Mouse (Mus musculus): ENCODE measurements around the gene Il9r. TPM values are rescaled to one million over a fixed set of nuclear protein-coding genes. Genes with fewer than 3 reads are reported as not detected.

Il9r gene
- total and polyA plus RNA-seq, 3 experiments, result 2.3 to 5.7 (median 4.0) TPM

DNA sequence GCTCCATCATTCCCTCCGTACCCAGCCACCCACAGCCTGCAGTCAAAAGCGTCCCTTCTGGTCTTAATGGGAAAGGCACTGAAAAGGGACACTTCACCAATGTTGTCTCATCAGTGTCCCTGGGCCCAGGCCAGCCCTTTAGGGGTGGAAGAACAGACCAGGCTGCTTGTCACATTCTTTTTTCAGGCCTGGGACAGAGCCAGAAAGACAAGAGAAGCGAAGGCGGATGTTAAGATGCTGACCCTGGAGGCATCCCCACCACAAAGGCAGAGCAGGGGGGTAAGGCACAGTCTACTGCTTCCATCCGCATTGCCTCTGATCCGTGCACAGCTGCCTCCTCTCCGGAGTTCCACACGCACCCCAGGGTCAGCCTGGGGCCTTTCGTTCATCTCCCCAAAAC is 10.0 kb downstream of the Il9r start:
- peaks cover 49% of the 10 kb centered on the region for H3K36me3 ChIP-seq (replicated peaks)
- peaks cover 33% of the 10 kb centered on the region for H3K27me3 ChIP-seq (ENCODE audit: insufficient read depth, low read length)
- TF ChIP-seq GATA1 (IDR thresholded peaks at IDR 0.05; ENCODE audit: borderline replicate concordance, low read length), result no peak
- no peak for TF ChIP-seq TAL1 (conservative IDR thresholded peaks at IDR 0.05; ENCODE audit: low read depth, low read length)
- no peak for TF ChIP-seq GATA2 (IDR thresholded peaks at IDR 0.05; ENCODE audit: borderline replicate concordance, low read depth, low read length)
- no peak for TF ChIP-seq POLR2AphosphoS5 (IDR thresholded peaks at IDR 0.05; ENCODE audit: insufficient replicate concordance, low read depth, low read length)
- TF ChIP-seq CTCF (IDR thresholded peaks at IDR 0.05; ENCODE audit: low read depth, low read length), result no peak
- ATAC-seq (ENCODE audit: extremely low read depth, insufficient number of reproducible peaks, low FRiP score, poor library complexity, severe bottlenecking) (no peak), DNase-seq (ENCODE audit: low spot score) (no peak)
- no peak overlapping the region for H3K4me3 ChIP-seq (ENCODE audit: low read depth, low read length)
- no peaks in the 10 kb centered on the region for H3K9me3 ChIP-seq (replicated peaks)
- peaks cover 9% of the 10 kb centered on the region for H3K4me1 ChIP-seq (ENCODE audit: insufficient read depth, low read depth, low read length)

DNA sequence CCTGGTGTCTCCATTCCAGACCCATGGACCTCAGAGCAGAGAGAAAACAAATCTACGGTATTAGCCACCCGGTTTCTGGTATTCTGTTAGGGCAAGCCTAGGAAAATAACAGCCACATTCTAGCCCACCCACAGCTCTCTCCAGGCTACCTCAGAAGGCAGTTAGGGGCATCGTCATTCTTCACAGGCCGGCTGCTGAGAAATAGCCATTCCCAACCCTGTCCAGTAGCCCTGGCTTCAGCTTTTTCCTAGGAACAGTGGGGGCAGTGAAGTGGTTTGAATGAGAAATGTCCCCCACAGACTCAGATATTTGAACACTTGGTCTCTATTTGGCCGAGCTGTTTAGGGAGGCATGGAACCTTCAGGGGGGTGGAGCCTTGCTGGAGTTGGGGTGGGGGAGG is 10.6 kb downstream of the Il9r start:
- H3K36me3 ChIP-seq (replicated peaks), result peaks cover 42% of the 10 kb centered on the region
- H3K4me1 ChIP-seq (ENCODE audit: insufficient read depth, low read depth, low read length), result peaks cover 7% of the 10 kb centered on the region
- H3K4me3 ChIP-seq (ENCODE audit: low read depth, low read length), result no peak overlapping the region
- no peaks in the 10 kb centered on the region for H3K9me3 ChIP-seq (replicated peaks)
- DNase-seq (ENCODE audit: low spot score) (no peak), ATAC-seq (ENCODE audit: extremely low read depth, insufficient number of reproducible peaks, low FRiP score, poor library complexity, severe bottlenecking) (no peak)
- H3K27me3 ChIP-seq (ENCODE audit: insufficient read depth, low read length), result peaks cover 32% of the 10 kb centered on the region
- no peak for TF ChIP-seq CTCF (IDR thresholded peaks at IDR 0.05; ENCODE audit: low read depth, low read length)
- TF ChIP-seq GATA2 (IDR thresholded peaks at IDR 0.05; ENCODE audit: borderline replicate concordance, low read depth, low read length), result no peak
- no peak for TF ChIP-seq GATA1 (IDR thresholded peaks at IDR 0.05; ENCODE audit: borderline replicate concordance, low read length)
- no peak for TF ChIP-seq POLR2AphosphoS5 (IDR thresholded peaks at IDR 0.05; ENCODE audit: insufficient replicate concordance, low read depth, low read length)
- TF ChIP-seq TAL1 (conservative IDR thresholded peaks at IDR 0.05; ENCODE audit: low read depth, low read length), result no peak

DNA sequence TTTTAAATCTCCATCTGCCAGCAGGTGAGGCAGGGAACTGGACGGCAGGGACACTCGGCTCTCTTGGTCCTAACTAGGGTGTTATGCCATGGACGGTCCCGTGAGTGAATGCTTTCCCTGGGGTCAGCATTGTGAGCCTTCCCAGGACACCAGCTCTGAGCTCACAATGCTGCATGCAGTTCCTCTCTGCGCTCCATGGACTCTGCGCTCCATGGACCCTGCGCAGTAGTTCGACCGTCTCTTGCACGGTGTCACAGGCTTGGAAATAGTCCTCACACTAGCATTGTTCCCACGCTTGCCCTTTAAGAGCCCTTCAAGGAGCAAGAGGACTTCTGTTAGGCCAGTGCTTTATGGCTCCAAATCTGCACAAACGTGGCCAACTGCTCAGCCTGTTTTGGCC is 11.2 kb downstream of the Il9r start:
- Histone ChIP-seq H3K4me3 (ENCODE audit: low read depth, low read length) (no peak overlapping the region), H3K36me3 (replicated peaks) (peaks cover 36% of the 10 kb centered on the region), H3K4me1 (ENCODE audit: insufficient read depth, low read depth, low read length) (peaks cover 4% of the 10 kb centered on the region), H3K9me3 (replicated peaks) (no peaks in the 10 kb centered on the region), H3K27me3 (ENCODE audit: insufficient read depth, low read length) (peaks cover 29% of the 10 kb centered on the region)
- DNase-seq (ENCODE audit: low spot score), result no peak
- TF ChIP-seq TAL1 (conservative IDR thresholded peaks at IDR 0.05; ENCODE audit: low read depth, low read length) (no peak), GATA1 (IDR thresholded peaks at IDR 0.05; ENCODE audit: borderline replicate concordance, low read length) (no peak), CTCF (IDR thresholded peaks at IDR 0.05; ENCODE audit: low read depth, low read length) (no peak), POLR2AphosphoS5 (IDR thresholded peaks at IDR 0.05; ENCODE audit: insufficient replicate concordance, low read depth, low read length) (no peak)
- ATAC-seq (ENCODE audit: extremely low read depth, insufficient number of reproducible peaks, low FRiP score, poor library complexity, severe bottlenecking), result no peak

DNA sequence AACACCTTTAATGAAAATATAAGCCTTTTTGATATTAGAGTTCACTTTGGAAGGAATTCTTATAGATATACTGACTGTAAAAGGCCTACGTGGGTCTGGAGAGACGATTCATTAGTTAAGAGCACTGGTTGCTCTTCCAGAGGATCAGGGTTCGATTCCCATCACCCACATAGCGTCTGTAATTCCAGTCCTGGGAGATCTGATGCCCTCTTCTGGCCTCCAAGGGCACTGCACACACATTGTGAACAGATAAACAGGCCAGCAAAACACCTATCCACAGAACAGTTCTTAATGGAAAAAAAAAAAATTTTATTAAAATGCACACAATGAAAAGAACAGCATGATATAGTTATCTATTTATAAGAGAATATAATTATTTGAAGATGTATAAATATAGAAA is 12.8 kb downstream of the Il9r start:
- H3K4me3 ChIP-seq (ENCODE audit: low read depth, low read length), result no peak overlapping the region
- peaks cover 22% of the 10 kb centered on the region for H3K27me3 ChIP-seq (ENCODE audit: insufficient read depth, low read length)
- H3K9me3 ChIP-seq (replicated peaks), result no peaks in the 10 kb centered on the region
- no peak for DNase-seq (ENCODE audit: low spot score)
- ATAC-seq (ENCODE audit: extremely low read depth, insufficient number of reproducible peaks, low FRiP score, poor library complexity, severe bottlenecking), result no peak
- H3K4me1 ChIP-seq (ENCODE audit: insufficient read depth, low read depth, low read length), result peaks cover 4% of the 10 kb centered on the region
- peaks cover 21% of the 10 kb centered on the region for H3K36me3 ChIP-seq (replicated peaks)
- no peak for TF ChIP-seq GATA2 (IDR thresholded peaks at IDR 0.05; ENCODE audit: borderline replicate concordance, low read depth, low read length)
- TF ChIP-seq GATA1 (IDR thresholded peaks at IDR 0.05; ENCODE audit: borderline replicate concordance, low read length), result no peak
- TF ChIP-seq CTCF (IDR thresholded peaks at IDR 0.05; ENCODE audit: low read depth, low read length), result no peak
- TF ChIP-seq TAL1 (conservative IDR thresholded peaks at IDR 0.05; ENCODE audit: low read depth, low read length), result no peak
- TF ChIP-seq POLR2AphosphoS5 (IDR thresholded peaks at IDR 0.05; ENCODE audit: insufficient replicate concordance, low read depth, low read length), result no peak

DNA sequence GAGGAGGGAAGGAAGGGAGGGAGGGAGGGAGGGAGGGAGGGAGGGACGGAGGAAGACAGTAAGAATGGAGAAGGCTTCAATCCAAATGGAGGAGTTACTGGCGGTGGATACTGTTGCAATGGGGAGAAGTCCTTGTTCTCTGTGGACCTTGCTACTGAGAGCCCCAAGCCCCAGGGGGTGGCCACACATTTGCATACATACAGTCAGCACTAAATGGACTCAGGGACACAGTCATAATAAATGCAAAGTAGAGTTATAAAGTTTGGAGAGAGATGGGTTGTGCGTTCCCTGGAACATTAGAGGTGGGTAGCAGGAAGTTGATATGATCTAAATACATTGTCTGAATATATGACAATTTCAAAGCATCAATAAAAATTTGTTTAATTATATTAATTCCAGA is 14.0 kb downstream of the Il9r start:
- H3K36me3 ChIP-seq (replicated peaks), result peaks cover 12% of the 10 kb centered on the region
- TF ChIP-seq POLR2AphosphoS5 (IDR thresholded peaks at IDR 0.05; ENCODE audit: insufficient replicate concordance, low read depth, low read length), result no peak
- TF ChIP-seq TAL1 (conservative IDR thresholded peaks at IDR 0.05; ENCODE audit: low read depth, low read length), result no peak
- no peak for TF ChIP-seq GATA1 (IDR thresholded peaks at IDR 0.05; ENCODE audit: borderline replicate concordance, low read length)
- no peak for TF ChIP-seq GATA2 (IDR thresholded peaks at IDR 0.05; ENCODE audit: borderline replicate concordance, low read depth, low read length)
- TF ChIP-seq CTCF (IDR thresholded peaks at IDR 0.05; ENCODE audit: low read depth, low read length), result no peak
- peaks cover 30% of the 10 kb centered on the region for H3K27me3 ChIP-seq (ENCODE audit: insufficient read depth, low read length)
- ATAC-seq (ENCODE audit: extremely low read depth, insufficient number of reproducible peaks, low FRiP score, poor library complexity, severe bottlenecking) (no peak), DNase-seq (ENCODE audit: low spot score) (no peak)
- no peak overlapping the region for H3K4me3 ChIP-seq (ENCODE audit: low read depth, low read length)
- H3K4me1 ChIP-seq (ENCODE audit: insufficient read depth, low read depth, low read length), result peaks cover 4% of the 10 kb centered on the region
- H3K9me3 ChIP-seq (replicated peaks), result no peaks in the 10 kb centered on the region

DNA sequence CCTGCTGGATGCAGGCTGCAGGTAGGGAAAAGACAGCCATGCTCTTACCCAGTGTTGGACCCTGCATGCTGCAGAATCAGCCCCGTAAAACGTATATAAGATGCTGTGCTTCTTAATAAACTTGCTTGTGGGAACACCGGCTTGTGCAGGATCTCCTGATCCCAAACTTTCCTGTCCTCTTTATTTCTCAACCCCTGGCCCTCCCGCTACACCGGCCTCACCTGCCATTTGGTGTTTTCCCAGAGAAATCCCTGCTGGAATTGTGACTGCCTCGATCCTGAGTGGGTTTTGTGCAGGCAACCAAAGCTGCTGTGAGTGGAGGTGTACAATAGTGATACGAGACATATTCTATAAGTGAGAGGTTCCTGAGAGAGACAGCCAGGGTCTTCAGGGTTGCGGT is 15.6 kb downstream of the Il9r start:
- Histone ChIP-seq H3K4me1 (ENCODE audit: insufficient read depth, low read depth, low read length) (peaks cover under 1% of the 10 kb centered on the region), H3K27me3 (ENCODE audit: insufficient read depth, low read length) (peaks cover 24% of the 10 kb centered on the region), H3K36me3 (replicated peaks) (no peaks in the 10 kb centered on the region), H3K4me3 (ENCODE audit: low read depth, low read length) (no peak overlapping the region), H3K9me3 (replicated peaks) (no peaks in the 10 kb centered on the region)
- DNase-seq (ENCODE audit: low spot score) (no peak), ATAC-seq (ENCODE audit: extremely low read depth, insufficient number of reproducible peaks, low FRiP score, poor library complexity, severe bottlenecking) (no peak)
- no peak for TF ChIP-seq CTCF (IDR thresholded peaks at IDR 0.05; ENCODE audit: low read depth, low read length)
- TF ChIP-seq GATA1 (IDR thresholded peaks at IDR 0.05; ENCODE audit: borderline replicate concordance, low read length), result no peak
- no peak for TF ChIP-seq POLR2AphosphoS5 (IDR thresholded peaks at IDR 0.05; ENCODE audit: insufficient replicate concordance, low read depth, low read length)
- no peak for TF ChIP-seq GATA2 (IDR thresholded peaks at IDR 0.05; ENCODE audit: borderline replicate concordance, low read depth, low read length)
- TF ChIP-seq TAL1 (conservative IDR thresholded peaks at IDR 0.05; ENCODE audit: low read depth, low read length), result no peak

All from G1E (cell line).